Mouse (Mus musculus) CH12.LX (cell line): ENCODE results near the gene Kdr. TPM values are rescaled to one million over a fixed set of nuclear protein-coding genes. Genes with fewer than 3 reads are reported as not detected.

Experiments used
- DNase-seq: peaks from one replicate; pipeline ENCODE4 v3.0.0-alpha.2; 2013; ENCODE audit errors: extremely low read depth
- H3K27ac ChIP-seq: 2 replicates; pipeline ENCODE4 v1.5.1; 2012; ENCODE audit warnings: low read depth, mild to moderate bottlenecking, control low read depth, moderate library complexity; ENCODE audit not compliant: insufficient read depth
- H3K27me3 ChIP-seq: replicated peaks from 2 replicates; pipeline ENCODE3; 2012; ENCODE audit warnings: inconsistent platforms
- H3K36me3 ChIP-seq, 2 experiments: replicated peaks in 1 of 2; 2 replicates each; pipeline versions ENCODE3 to v1.6.1; 2012; ENCODE audit warnings: inconsistent platforms in 1 of 2, low read length in 1 of 2, mild to moderate bottlenecking in 1 of 2, mixed read lengths in 1 of 2, moderate library complexity in 1 of 2; ENCODE audit not compliant: control insufficient read depth in 1 of 2, insufficient read depth in 1 of 2
- H3K4me1 ChIP-seq, 2 experiments: 2 replicates each; pipeline ENCODE4 v1.6.1; 2012; ENCODE audit warnings: inconsistent platforms in 1 of 2, moderate library complexity in 1 of 2; ENCODE audit not compliant: insufficient read depth in 2 of 2, control insufficient read depth in 1 of 2
- H3K4me2 ChIP-seq: 2 replicates; pipeline ENCODE4 v1.6.1; 2012; ENCODE audit warnings: low read depth, mild to moderate bottlenecking, control low read depth; ENCODE audit not compliant: poor library complexity, insufficient read depth, severe bottlenecking
- H3K4me3 ChIP-seq, 3 experiments: fragments of 150-350 bp in 1 of 3; sonication (generic) in 1 of 3; replicated peaks in 1 of 3; 2 replicates each; pipeline versions ENCODE3 to v1.5.1; 2011 to 2012; ENCODE audit warnings: low read depth in 2 of 3, low read length in 2 of 3, mild to moderate bottlenecking in 2 of 3, moderate library complexity in 2 of 3, control low read depth in 1 of 3, improper control_type of control experiment in 1 of 3, inconsistent platforms in 1 of 3, mixed read lengths in 1 of 3; ENCODE audit not compliant: poor library complexity in 1 of 3
- H3K79me2 ChIP-seq: replicated peaks from 2 replicates; pipeline ENCODE4 v1.6.1; 2012; ENCODE audit warnings: mild to moderate bottlenecking, moderate library complexity; ENCODE audit not compliant: control insufficient read depth, poor library complexity, insufficient read depth, severe bottlenecking; ENCODE audit errors: extremely low read depth
- H3K9ac ChIP-seq: 2 replicates; pipeline ENCODE4 v1.6.1; 2012; ENCODE audit warnings: low read depth, mild to moderate bottlenecking, control low read depth, moderate library complexity; ENCODE audit not compliant: insufficient read depth
- H3K9me3 ChIP-seq: replicated peaks from 2 replicates; pipeline ENCODE3; 2012; ENCODE audit warnings: low read length, inconsistent platforms, mixed read lengths
- BHLHE40 ChIP-seq: IDR thresholded peaks from 2 replicates; pipeline ENCODE4 v1.6.1; 2011; ENCODE audit warnings: mild to moderate bottlenecking, low read depth, low read length, improper control_type of control experiment
- CHD1 ChIP-seq: IDR thresholded peaks from 2 replicates; pipeline ENCODE4 v1.6.1; 2012; ENCODE audit warnings: low read depth, low read length, improper control_type of control experiment, inconsistent platforms
- CHD2 ChIP-seq: IDR thresholded peaks from 2 replicates; pipeline ENCODE4 v1.6.1; 2011; ENCODE audit warnings: low read length, improper control_type of control experiment
- CTCF ChIP-seq, 2 experiments: IDR thresholded peaks in 1 of 2; conservative IDR thresholded peaks in 1 of 2; 2 replicates each; pipeline ENCODE4 v1.5.1; 2011 to 2012; ENCODE audit warnings: low read depth in 2 of 2, low read length in 2 of 2, improper control_type of control experiment in 1 of 2, inconsistent platforms in 1 of 2, mild to moderate bottlenecking in 1 of 2, moderate library complexity in 1 of 2
- E2F4 ChIP-seq: IDR thresholded peaks from 2 replicates; pipeline ENCODE4 v1.6.1; 2011; ENCODE audit warnings: low read depth, low read length, improper control_type of control experiment; ENCODE audit not compliant: insufficient replicate concordance
- GABPA ChIP-seq: IDR thresholded peaks from 2 replicates; pipeline ENCODE4 v1.6.1; 2012; ENCODE audit warnings: low read depth, low read length, improper control_type of control experiment, inconsistent platforms; ENCODE audit not compliant: insufficient replicate concordance
- HCFC1 ChIP-seq: IDR thresholded peaks from 2 replicates; pipeline ENCODE4 v1.6.1; 2012; ENCODE audit warnings: low read depth, mild to moderate bottlenecking, inconsistent platforms, low read length, improper control_type of control experiment
- JUN ChIP-seq: IDR thresholded peaks from 2 replicates; pipeline ENCODE4 v1.6.1; 2011; ENCODE audit warnings: low read depth, mild to moderate bottlenecking, low read length, improper control_type of control experiment, moderate library complexity; ENCODE audit not compliant: insufficient read depth
- JUND ChIP-seq: conservative IDR thresholded peaks from 2 replicates; pipeline ENCODE4 v1.6.1; 2011; ENCODE audit warnings: low read depth, low read length, improper control_type of control experiment
- MAX ChIP-seq: IDR thresholded peaks from 2 replicates; pipeline ENCODE4 v1.6.1; 2011; ENCODE audit warnings: low read length, improper control_type of control experiment
- MAZ ChIP-seq: IDR thresholded peaks from 2 replicates; pipeline ENCODE4 v1.6.1; 2012; ENCODE audit warnings: low read depth, mild to moderate bottlenecking, inconsistent platforms, low read length, improper control_type of control experiment, moderate library complexity
- MYC ChIP-seq: IDR thresholded peaks from 2 replicates; pipeline ENCODE4 v1.6.1; 2011; ENCODE audit warnings: low read depth, mild to moderate bottlenecking, improper control_type of control experiment, low read length
- PAX5 ChIP-seq: IDR thresholded peaks from 2 replicates; pipeline ENCODE4 v1.6.1; 2012; ENCODE audit warnings: low read length, inconsistent platforms, mixed read lengths
- POLR2A ChIP-seq: IDR thresholded peaks from 2 replicates; pipeline ENCODE4 v1.6.1; 2011; ENCODE audit warnings: low read depth, mild to moderate bottlenecking, improper control_type of control experiment, low read length
- RCOR1 ChIP-seq: conservative IDR thresholded peaks from 2 replicates; pipeline ENCODE4 v1.6.1; 2012; ENCODE audit warnings: low read depth, mild to moderate bottlenecking, inconsistent platforms, low read length, improper control_type of control experiment
- SIN3A ChIP-seq: IDR thresholded peaks from 2 replicates; pipeline ENCODE4 v1.6.1; 2012; ENCODE audit warnings: low read length, improper control_type of control experiment, inconsistent platforms
- SMC3 ChIP-seq: IDR thresholded peaks from 2 replicates; pipeline ENCODE4 v1.6.1; 2011; ENCODE audit warnings: low read depth, low read length, improper control_type of control experiment
- USF2 ChIP-seq: conservative IDR thresholded peaks from 2 replicates; pipeline ENCODE4 v1.6.1; 2011; ENCODE audit warnings: low read depth, low read length, improper control_type of control experiment
- ZMIZ1 ChIP-seq: IDR thresholded peaks from 2 replicates; pipeline ENCODE4 v1.6.1; 2012; ENCODE audit warnings: low read depth, mild to moderate bottlenecking, inconsistent platforms, low read length, improper control_type of control experiment
- ZNF384 ChIP-seq: IDR thresholded peaks from 2 replicates; pipeline ENCODE4 v1.6.1; 2012; ENCODE audit warnings: low read depth, low read length, improper control_type of control experiment, inconsistent platforms
- dilution Hi-C: fragments of 300-500 bp; cut with MboI; formaldehyde crosslinking; loops from 2 replicates; pipeline ENCODE4 v1.14.3; 2020; ENCODE audit warnings: low sequenced_read_pairs; ENCODE audit not compliant: extremely low pct_unique_long_range_greater_than_20kb, extremely low pct_ligation_motif_present
- in situ Hi-C: fragments of 300-500 bp; cut with MboI; formaldehyde crosslinking; loops from 3 replicates; pipeline ENCODE4 v1.14.3; 2019; ENCODE audit warnings: low sequenced_read_pairs, low pct_ligation_motif_present, low pct_unique_long_range_greater_than_20kb, mixed read lengths
- polyA plus RNA-seq: library from polyadenylated mRNA; unstranded; fragments of >175 nt; gene quantifications from 2 replicates; pipeline ENCODE4 v1.2.1, GENCODE M21; 2012; ENCODE audit warnings: low read depth; ENCODE audit not compliant: insufficient read length
- total RNA-seq, 2 experiments: library from RNA; depleted of rRNA; stranded (reverse); fragments of 300-350 nt in 1 of 2; fragments of >200 nt in 1 of 2; gene quantifications; 2 replicates each; pipeline ENCODE4 v1.2.3; 2012 to 2014

The Kdr gene
- total and polyA plus RNA-seq, 3 experiments: not detected

- Histone ChIP-seq H3K9ac (no peak overlapping the region), H3K36me3 (no peaks in the 10 kb centered on the region), H3K4me1 (no peaks in the 10 kb centered on the region), H3K9me3 (no peaks in the 10 kb centered on the region), H3K4me3 (no peak overlapping the region), H3K27ac (no peak overlapping the region), H3K79me2 (no peaks in the 10 kb centered on the region), H3K4me2 (no peak overlapping the region), H3K27me3 (no peaks in the 10 kb centered on the region)
- TF ChIP-seq PAX5: no peak
- TF ChIP-seq E2F4: no peak
- no peak for TF ChIP-seq ZNF384
- in situ Hi-C loops (no loop called here), dilution Hi-C loops (no loop called here)
- no peak for DNase-seq
Observed at GRCm38 (mm10) chr5:75962558-75962957, 15.7 kb downstream of the Kdr start.

- no peak overlapping the region for H3K9ac ChIP-seq
- no peaks in the 10 kb centered on the region for H3K36me3 ChIP-seq
- no peaks in the 10 kb centered on the region for H3K27me3 ChIP-seq
- H3K27ac ChIP-seq: no peak overlapping the region
- H3K4me1 ChIP-seq: no peaks in the 10 kb centered on the region
- H3K79me2 ChIP-seq: no peaks in the 10 kb centered on the region
- no peak for TF ChIP-seq SMC3
- no peak for TF ChIP-seq JUN
- no peak for TF ChIP-seq POLR2A
- no peak for TF ChIP-seq MYC
- no peak for TF ChIP-seq USF2
- in situ Hi-C loops (no loop called here), dilution Hi-C loops (no loop called here)
- no peak overlapping the region for H3K4me2 ChIP-seq
- no peaks in the 10 kb centered on the region for H3K9me3 ChIP-seq
- no peak overlapping the region for H3K4me3 ChIP-seq
- DNase-seq: no peak
Observed at GRCm38 (mm10) chr5:75961741-75962469, 16.4 kb downstream of the Kdr start.

GRCm38 (mm10) chr5:75959809-75960208, 18.4 kb downstream of the Kdr start:
- DNase-seq: no peak
- TF ChIP-seq ZMIZ1 (no peak), MAZ (no peak), SIN3A (no peak), JUND (no peak), CHD2 (no peak), BHLHE40 (no peak), RCOR1 (no peak), HCFC1 (no peak), GABPA (no peak), USF2 (no peak), MAX (no peak), CTCF (conservative IDR thresholded peaks at IDR 0.05 in 1 of 2, IDR thresholded peaks at IDR 0.05 in 1 of 2; ENCODE audit: low read depth in 2 of 2, low read length in 2 of 2) (no peak), CHD1 (no peak)

More at GRCm38 (mm10) chr5:75959809-75960208, 18.4 kb downstream of the Kdr start:
- no peak overlapping the region for H3K4me3 ChIP-seq
- no peaks in the 10 kb centered on the region for H3K36me3 ChIP-seq
- no peak overlapping the region for H3K27ac ChIP-seq
- no peaks in the 10 kb centered on the region for H3K27me3 ChIP-seq
- H3K9ac ChIP-seq: no peak overlapping the region
- H3K79me2 ChIP-seq: no peaks in the 10 kb centered on the region
- in situ Hi-C loops (no loop called here), dilution Hi-C loops (no loop called here)
- no peaks in the 10 kb centered on the region for H3K9me3 ChIP-seq
- no peaks in the 10 kb centered on the region for H3K4me1 ChIP-seq
- H3K4me2 ChIP-seq: no peak overlapping the region
